Mouse (Mus musculus): ENCODE results near the gene Mtap.
A peak's percentile ranks its signal among the peaks of the same experiment; 100 is the strongest.

Mtap gene

GRCm38 (mm10) chr4:89136906-89137541 lies at the start of gene Mtap:
Mtap (plus strand) TSS chr4:89137122.
- DNase-seq: peak; percentile 86

GRCm38 (mm10) chr4:89089110-89089509 lies 47.8 kb upstream of the Mtap start:
- no peak for DNase-seq

DNA sequence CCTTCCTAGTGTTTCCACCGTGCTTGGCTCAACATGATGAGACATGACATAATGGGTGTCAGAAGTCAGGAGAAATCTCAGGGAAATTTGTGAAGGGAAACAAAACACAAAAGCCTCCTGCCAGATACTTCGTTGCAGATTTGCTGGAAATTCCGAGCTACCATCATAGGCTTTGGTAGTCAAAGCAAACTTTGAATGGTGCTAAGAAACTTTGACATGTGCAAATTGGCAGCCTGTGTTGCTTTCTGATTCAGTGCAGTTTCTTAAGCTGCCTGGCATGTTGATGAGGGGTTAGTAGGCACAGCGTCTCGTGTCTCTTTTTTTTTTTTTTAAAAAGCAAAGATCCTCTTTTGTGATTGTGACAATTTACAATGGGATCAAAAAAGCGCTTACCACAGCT lies 46.7 kb upstream of the Mtap start:
- no peak for DNase-seq

DNA sequence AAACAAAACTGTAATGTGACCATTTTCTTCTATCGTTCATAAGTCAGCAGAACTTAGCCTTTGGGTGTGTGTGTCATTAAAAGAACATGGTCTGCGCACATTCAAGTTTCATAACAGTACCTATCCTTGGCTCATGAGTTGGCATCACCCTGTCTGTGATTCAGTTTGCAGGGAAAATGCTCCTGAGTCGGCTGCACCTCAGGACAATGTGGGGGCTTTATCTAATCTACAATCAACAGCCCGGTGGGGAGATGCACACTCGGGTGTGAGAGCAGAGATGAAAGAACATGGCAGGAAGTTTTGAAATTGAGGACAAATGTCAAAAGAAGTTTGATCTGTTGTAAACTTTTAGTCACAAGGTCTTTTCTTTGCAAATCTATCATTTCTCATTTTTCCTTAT lies 44.8 kb upstream of the Mtap start:
- DNase-seq: peak; percentile 17

DNA sequence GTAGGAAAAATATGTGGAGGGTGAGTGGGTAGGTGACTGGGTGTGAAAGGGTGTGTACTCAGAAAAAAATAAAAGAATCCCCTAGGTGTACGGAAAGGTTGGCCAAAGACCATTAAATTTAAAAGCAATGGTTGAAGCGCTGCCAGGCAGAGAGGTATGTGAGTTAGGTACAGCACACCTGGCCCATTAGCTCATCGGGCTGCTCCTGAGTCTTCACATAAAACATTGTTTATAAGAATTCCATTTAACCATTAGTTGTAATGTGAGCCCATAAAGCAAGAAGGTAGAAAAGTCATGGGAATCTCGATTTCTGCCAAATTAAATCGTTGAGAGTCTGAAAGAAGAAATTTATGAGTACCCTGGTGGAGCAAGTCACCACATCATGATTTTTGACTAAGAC lies 42.1 kb upstream of the Mtap start:
- DNase-seq: no peak

- DNase-seq: no peak
These were observed 38.7 kb upstream of the Mtap start for GRCm38 (mm10) chr4:89098261-89098660.

- DNase-seq: no peak
These were observed 35.6 kb upstream of the Mtap start for GRCm38 (mm10) chr4:89101276-89101675.

DNA sequence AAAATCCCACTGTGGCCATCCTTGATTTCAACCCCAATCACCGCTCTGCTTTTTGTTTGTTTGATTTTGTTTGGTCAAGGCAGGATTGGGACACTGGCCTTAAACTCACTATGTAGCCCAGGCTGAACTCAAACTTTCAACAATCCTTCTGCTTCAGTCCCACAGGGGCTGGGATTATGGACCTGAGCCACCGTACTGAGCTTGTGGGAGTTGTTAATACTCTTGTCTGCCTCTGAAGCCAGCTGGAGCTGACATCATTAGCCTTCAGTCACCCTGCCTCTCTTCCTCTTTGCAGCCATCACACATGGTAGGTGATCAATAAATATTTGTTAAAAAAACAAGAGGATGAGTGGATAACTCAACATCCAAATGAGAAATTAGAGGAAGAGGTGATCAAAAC lies 34.6 kb upstream of the Mtap start:
- no peak for DNase-seq

GRCm38 (mm10) chr4:89105486-89105885 lies 31.4 kb upstream of the Mtap start:
- no peak for DNase-seq

GRCm38 (mm10) chr4:89106505-89106904 lies 30.4 kb upstream of the Mtap start:
- DNase-seq: no peak

GRCm38 (mm10) chr4:89112168-89112710 lies 24.7 kb upstream of the Mtap start:
- DNase-seq: no peak

DNA sequence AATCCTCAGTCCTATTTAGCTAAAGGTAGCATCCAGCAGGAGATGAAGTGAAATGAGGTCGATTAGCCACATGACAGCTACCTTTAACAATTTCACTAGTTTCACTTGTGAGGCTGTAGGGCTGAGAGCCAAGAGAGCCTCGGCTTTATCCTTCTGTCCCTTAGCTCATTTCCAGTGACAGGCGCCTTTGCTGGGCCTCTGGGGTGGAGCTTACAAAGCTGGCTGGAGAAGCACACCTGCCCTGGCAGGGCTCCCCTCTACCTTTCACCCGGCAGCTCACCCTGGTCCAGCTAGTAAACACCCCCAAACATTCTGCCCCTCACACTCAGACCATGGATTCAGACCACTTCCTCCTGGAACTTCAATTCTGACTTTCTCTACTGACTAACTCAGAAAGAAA lies 24.1 kb upstream of the Mtap start:
- DNase-seq: no peak

DNA sequence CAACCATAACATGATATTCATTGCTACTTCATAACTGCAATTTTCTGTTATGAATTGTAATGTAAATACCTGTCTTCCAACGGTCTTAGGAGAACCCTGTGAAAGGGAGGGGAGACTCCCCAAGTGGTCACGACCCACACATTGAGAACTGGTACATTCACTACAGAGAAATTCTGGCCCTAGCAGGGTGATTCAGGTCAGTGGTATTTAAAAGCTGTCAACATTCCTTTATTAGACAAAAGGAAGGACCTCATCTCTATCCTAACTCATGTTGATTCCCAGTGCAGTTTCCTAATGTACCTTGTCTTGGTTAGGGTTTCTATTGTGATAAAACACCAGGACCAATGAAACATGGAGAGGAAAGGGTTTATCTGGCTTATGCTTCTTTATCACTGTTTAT lies 20.9 kb upstream of the Mtap start:
- DNase-seq: no peak

GRCm38 (mm10) chr4:89119900-89120299 lies 17.0 kb upstream of the Mtap start:
- no peak for DNase-seq

- DNase-seq: no peak
These were observed 16.6 kb upstream of the Mtap start for GRCm38 (mm10) chr4:89120353-89120752.

DNA sequence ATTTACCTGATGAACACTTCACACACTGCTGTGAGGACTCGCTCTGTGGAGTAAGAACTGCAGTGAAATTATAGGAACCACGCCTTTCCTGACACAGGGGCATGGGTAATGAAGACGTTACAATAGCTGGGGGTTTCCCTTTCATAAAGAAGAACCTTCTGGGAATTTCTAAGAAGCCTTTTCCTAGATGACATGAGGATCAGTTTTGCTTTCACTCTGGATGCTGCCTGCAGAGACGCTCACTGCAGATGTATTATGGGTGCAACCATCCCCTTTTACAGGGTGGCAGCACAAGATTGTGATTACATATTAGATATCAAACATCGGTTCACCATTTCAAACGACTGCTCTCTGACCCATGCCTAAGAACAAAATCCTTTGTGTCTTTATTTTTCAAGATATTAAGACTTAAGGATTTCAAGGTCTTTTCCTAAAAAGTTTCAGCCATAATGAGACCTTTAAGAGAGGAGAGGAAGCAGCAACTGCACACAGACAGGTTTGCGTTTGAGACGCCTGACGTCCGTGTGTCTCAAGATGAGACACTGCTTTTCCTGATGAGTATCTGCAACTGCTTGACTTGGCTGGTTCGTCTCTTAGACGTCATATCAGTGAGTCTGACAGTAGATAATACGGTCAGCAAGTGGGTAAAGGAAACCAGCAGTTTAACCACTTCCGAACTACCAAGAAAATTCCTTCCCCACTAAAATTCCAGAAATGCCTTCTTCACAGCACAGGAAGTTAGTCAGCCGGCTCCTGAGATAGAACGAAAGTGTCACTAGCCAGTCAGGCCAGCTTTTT lies 13.3 kb upstream of the Mtap start:
- DNase-seq: no peak

- no peak for DNase-seq
These were observed 9.2 kb upstream of the Mtap start for GRCm38 (mm10) chr4:89127674-89128073.

GRCm38 (mm10) chr4:89128080-89128936 lies 8.6 kb upstream of the Mtap start:
- peak; percentile 55 for DNase-seq

- no peak for DNase-seq
These were observed 8.0 kb upstream of the Mtap start for GRCm38 (mm10) chr4:89128937-89129277.

GRCm38 (mm10) chr4:89129311-89129913 lies 7.5 kb upstream of the Mtap start:
- DNase-seq: peak; percentile 84

DNA sequence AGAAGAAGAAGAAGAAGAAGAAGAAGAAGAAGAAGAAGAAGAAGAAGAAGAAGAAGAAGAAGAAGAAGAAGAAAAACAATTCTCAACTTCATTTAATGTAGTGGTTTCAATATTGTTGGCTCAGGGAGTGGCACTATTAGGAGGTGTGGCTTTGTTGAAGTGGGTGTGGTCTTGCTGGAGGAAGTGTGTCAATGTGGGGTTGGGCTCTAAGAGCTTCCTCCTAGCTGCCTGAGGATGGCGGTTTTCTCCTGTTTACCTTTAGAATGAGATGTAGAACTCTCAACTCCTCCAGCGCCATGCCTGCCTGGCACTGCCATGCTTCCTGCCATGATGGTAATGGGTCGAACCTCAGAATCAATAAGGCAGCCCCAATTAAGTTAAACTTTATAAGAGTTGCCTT lies 5.1 kb upstream of the Mtap start:
- no peak for DNase-seq

DNA sequence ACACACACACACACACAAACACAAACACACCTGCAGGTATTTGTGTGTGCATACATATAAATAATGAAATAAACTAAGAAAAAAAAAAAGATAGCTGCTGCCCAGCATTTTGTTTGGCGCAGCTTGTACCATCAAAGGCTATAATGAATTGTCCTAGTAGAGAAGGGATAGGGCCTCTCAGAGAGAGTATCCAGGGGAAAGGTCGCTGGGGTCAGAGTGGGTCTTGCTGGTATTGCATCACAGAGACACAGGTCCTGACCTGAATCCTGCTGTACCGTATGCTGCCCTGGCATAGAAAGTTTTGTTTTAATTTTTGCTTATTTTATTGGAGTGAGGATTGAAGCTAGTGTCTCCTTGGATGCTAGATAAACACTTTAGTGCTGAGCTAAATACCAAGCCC lies 566 bp upstream of the Mtap start:
- no peak for DNase-seq

Data from thymus, postnatal 4 days (tissue).